Mouse (Mus musculus) midbrain, embryonic 12.5 days (tissue): Measurements from ENCODE around the gene Serpinf1. TPM values are rescaled to one million over a fixed set of nuclear protein-coding genes. Genes with fewer than 3 reads are reported as not detected.
"Not testable (repeated sequence)": the region's sequence is repeated elsewhere in the genome, so short reads cannot be mapped to it uniquely, and the experiment has no call there.

Source experiments
- ATAC-seq: fragments of 200-750 bp; cut with Nextera tagmentation; 2 replicates; pipeline ENCODE4 v1.8.0; 2017; ENCODE audit warnings: low read depth, moderate TSS enrichment, moderate library complexity; ENCODE audit not compliant: low FRiP score
- H3K27ac ChIP-seq: fragments of 300-500 bp; sonication (generic); replicated peaks from 2 replicates; pipeline ENCODE4 v1.5.1; 2016; ENCODE audit warnings: mild to moderate bottlenecking
- H3K27me3 ChIP-seq: fragments of 300-500 bp; sonication (generic); 2 replicates; pipeline ENCODE4 v1.6.1; 2016; ENCODE audit warnings: mild to moderate bottlenecking
- H3K36me3 ChIP-seq: fragments of 300-500 bp; sonication (generic); 2 replicates; pipeline ENCODE4 v1.6.1; 2016
- H3K4me1 ChIP-seq: fragments of 300-500 bp; sonication (generic); 2 replicates; pipeline ENCODE4 v1.6.1; 2016
- H3K4me2 ChIP-seq: fragments of 300-500 bp; sonication (generic); replicated peaks from 2 replicates; pipeline ENCODE4 v1.6.1; 2016; ENCODE audit warnings: mild to moderate bottlenecking, moderate library complexity
- H3K4me3 ChIP-seq: fragments of 300-500 bp; sonication (generic); 2 replicates; pipeline ENCODE4 v1.5.1; 2016; ENCODE audit warnings: mild to moderate bottlenecking
- H3K9ac ChIP-seq: fragments of 300-500 bp; sonication (generic); replicated peaks from 2 replicates; pipeline ENCODE4 v1.6.1; 2016; ENCODE audit warnings: mild to moderate bottlenecking, moderate library complexity
- H3K9me3 ChIP-seq: fragments of 300-500 bp; sonication (generic); 2 replicates; pipeline ENCODE4 v1.6.1; 2016; ENCODE audit warnings: mild to moderate bottlenecking
- WGBS: fragments of 180-500 bp; shearing (Covaris S2); methylation state at CpG from one replicate; pipeline ENCODE4 v1.1.7; 2016; 5-methylcytosine and 5-hydroxymethylcytosine counted together
- polyA plus RNA-seq: library from polyadenylated mRNA; unstranded; fragments of >200 nt; fragmentation: Nextera tagmentation; extraction: Ambion mirVana; gene quantifications from 2 replicates; pipeline ENCODE4 v1.2.1, GENCODE M21; 2016

Gene Serpinf1
- polyA plus RNA-seq, 1 experiment from 2014 or later: 73.3 TPM

- under 1% methylated on average over 28 of the region's 30 CpGs for WGBS
- Histone ChIP-seq H3K27ac (peak overlapping the region; percentile 31; the same call in 1 of the 2 replicates), H3K9ac (peak overlapping the region; percentile 73), H3K9me3 (no peaks in the 10 kb centered on the region), H3K27me3 (no peaks in the 10 kb centered on the region), H3K36me3 (peaks cover 11% of the 10 kb centered on the region), H3K4me1 (peaks cover 29% of the 10 kb centered on the region), H3K4me3 (peak overlapping the region; percentile 67), H3K4me2 (peak overlapping the region; percentile 80)
- peak; percentile 7; the same call in 1 of the 2 replicates for ATAC-seq
Measured at GRCm38 (mm10) chr11:75461743-75462252, 39.3 kb upstream of the Serpinf1 start.

GRCm38 (mm10) chr11:75460844-75461742 lies 38.6 kb upstream of the Serpinf1 start, which contains the start of gene Tlcd2:
Gene Tlcd2 (plus strand): TSS chr11:75461715.
- peak within 1 kb of the TSS; percentile 71 for H3K27ac ChIP-seq
- peaks cover 29% of the 10 kb centered on the region for H3K4me1 ChIP-seq
- H3K4me2 ChIP-seq: peak within 1 kb of the TSS; percentile 80
- WGBS: under 1% methylated on average over 46 of the region's 46 CpGs
- no peaks in the 10 kb centered on the region for H3K27me3 ChIP-seq
- no peaks in the 10 kb centered on the region for H3K9me3 ChIP-seq
- peak within 1 kb of the TSS; percentile 73 for H3K9ac ChIP-seq
- peak within 1 kb of the TSS; percentile 67 for H3K4me3 ChIP-seq
- peak; percentile 96 for ATAC-seq
- H3K36me3 ChIP-seq: peaks cover 11% of the 10 kb centered on the region

- H3K27me3 ChIP-seq: no peaks in the 10 kb centered on the region
- peak overlapping the region; percentile 67 for H3K4me3 ChIP-seq
- no peak for ATAC-seq
- H3K36me3 ChIP-seq: peaks cover 5% of the 10 kb centered on the region; the same call in 1 of the 2 replicates
- peak overlapping the region; percentile 71 for H3K27ac ChIP-seq
- no peaks in the 10 kb centered on the region for H3K9me3 ChIP-seq
- peak overlapping the region; percentile 80 for H3K4me2 ChIP-seq
- WGBS: 3% methylated on average over 19 of the region's 19 CpGs
- peaks cover 29% of the 10 kb centered on the region for H3K4me1 ChIP-seq
- H3K9ac ChIP-seq: peak overlapping the region; percentile 52
Measured at GRCm38 (mm10) chr11:75460103-75460843, 37.8 kb upstream of the Serpinf1 start.

- Histone ChIP-seq H3K9me3 (no peaks in the 10 kb centered on the region), H3K9ac (no peak overlapping the region; the same call in 1 of the 2 replicates), H3K27me3 (no peaks in the 10 kb centered on the region), H3K4me3 (0 out of 2 replicates have a peak overlapping the region, but pooled peaks have one; percentile 67), H3K4me1 (peaks cover 34% of the 10 kb centered on the region), H3K27ac (peak overlapping the region; percentile 71; the same call in 1 of the 2 replicates), H3K4me2 (peak overlapping the region; percentile 80), H3K36me3 (peaks cover 3% of the 10 kb centered on the region; the same call in 1 of the 2 replicates)
- WGBS: 27% methylated on average over 5 of the region's 5 CpGs
- ATAC-seq: no peak
Measured at GRCm38 (mm10) chr11:75459751-75460102, 37.2 kb upstream of the Serpinf1 start.

- 84% methylated on average over 5 of the region's 5 CpGs for WGBS
- H3K36me3 ChIP-seq: no peaks in the 10 kb centered on the region
- H3K4me2 ChIP-seq: peak overlapping the region; percentile 80; the same call in 1 of the 2 replicates
- H3K9me3 ChIP-seq: no peaks in the 10 kb centered on the region
- ATAC-seq: no peak
- 0 out of 2 replicates have a peak overlapping the region, but pooled peaks have one; percentile 71 for H3K27ac ChIP-seq
- no peak overlapping the region for H3K4me3 ChIP-seq
- no peak overlapping the region for H3K9ac ChIP-seq
- H3K4me1 ChIP-seq: peaks cover 36% of the 10 kb centered on the region
- no peaks in the 10 kb centered on the region for H3K27me3 ChIP-seq
Measured at GRCm38 (mm10) chr11:75459141-75459711, 36.7 kb upstream of the Serpinf1 start.

DNA sequence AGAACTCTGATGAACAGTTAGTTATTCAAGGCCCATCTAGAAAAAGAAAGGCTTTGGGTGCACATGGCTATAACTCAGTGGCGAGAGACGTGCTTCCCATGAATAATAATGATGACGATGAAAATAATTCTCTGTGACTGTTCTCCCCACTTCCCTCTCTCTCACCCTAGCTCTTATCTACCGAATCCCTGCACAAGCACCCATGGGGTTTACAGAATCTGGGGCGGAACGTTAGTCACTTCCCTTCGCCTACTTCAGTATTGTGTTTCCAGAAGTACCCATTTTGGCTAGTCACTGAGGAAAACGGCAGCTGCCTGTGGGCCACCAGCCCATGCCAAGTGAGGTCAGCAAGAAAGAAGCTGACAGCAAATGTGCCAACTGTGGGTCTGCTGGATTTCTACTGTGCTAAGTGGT lies 36.1 kb upstream of the Serpinf1 start:
- WGBS: 81% methylated on average over 8 of the region's 8 CpGs
- H3K9ac ChIP-seq: no peak overlapping the region
- ATAC-seq: no peak
- H3K4me2 ChIP-seq: no peak overlapping the region
- H3K9me3 ChIP-seq: no peaks in the 10 kb centered on the region
- no peak overlapping the region for H3K27ac ChIP-seq
- peaks cover 4% of the 10 kb centered on the region for H3K27me3 ChIP-seq
- peaks cover 42% of the 10 kb centered on the region for H3K4me1 ChIP-seq
- H3K4me3 ChIP-seq: no peak overlapping the region
- H3K36me3 ChIP-seq: no peaks in the 10 kb centered on the region

DNA sequence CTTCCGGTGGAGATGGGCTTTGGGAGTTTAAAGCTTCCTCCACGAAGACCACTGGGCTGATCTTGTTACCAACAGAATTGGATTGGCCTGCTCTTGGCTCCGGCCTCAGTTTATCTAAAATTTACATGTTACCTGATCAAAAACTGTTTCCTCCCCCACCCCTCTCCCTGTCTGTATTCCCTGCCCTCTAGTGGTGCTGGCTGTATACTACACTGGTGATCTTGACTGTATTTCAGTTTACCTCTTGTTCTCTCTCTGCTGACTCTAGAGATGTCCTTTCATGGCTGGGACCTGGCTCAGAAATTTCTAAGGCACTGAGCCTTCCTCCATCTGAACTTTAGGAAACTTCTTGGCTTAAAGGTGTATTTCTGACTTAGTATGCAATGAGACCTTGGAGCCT lies 35.7 kb upstream of the Serpinf1 start:
- no peak overlapping the region for H3K27ac ChIP-seq
- H3K4me1 ChIP-seq: peaks cover 46% of the 10 kb centered on the region
- no peak overlapping the region for H3K9ac ChIP-seq
- whole genome bisulfite sequencing: 29% methylated on average over 3 of the region's 3 CpGs
- no peak for ATAC-seq
- no peak overlapping the region for H3K4me2 ChIP-seq
- H3K4me3 ChIP-seq: no peak overlapping the region
- no peaks in the 10 kb centered on the region for H3K9me3 ChIP-seq
- peaks cover 8% of the 10 kb centered on the region for H3K27me3 ChIP-seq
- H3K36me3 ChIP-seq: no peaks in the 10 kb centered on the region

GRCm38 (mm10) chr11:75456440-75456871 lies 34.0 kb upstream of the Serpinf1 start:
- H3K4me3 ChIP-seq: no peak overlapping the region
- no peaks in the 10 kb centered on the region; the same call in 1 of the 2 replicates for H3K36me3 ChIP-seq
- no peak for ATAC-seq
- no peak overlapping the region for H3K4me2 ChIP-seq
- no peak overlapping the region for H3K9ac ChIP-seq
- H3K9me3 ChIP-seq: no peaks in the 10 kb centered on the region
- H3K4me1 ChIP-seq: peaks cover 30% of the 10 kb centered on the region
- WGBS: 83% methylated on average over 7 of the region's 7 CpGs
- peaks cover 8% of the 10 kb centered on the region for H3K27me3 ChIP-seq
- H3K27ac ChIP-seq: no peak overlapping the region

GRCm38 (mm10) chr11:75455971-75456370 lies 33.5 kb upstream of the Serpinf1 start:
- not testable (repeated sequence) for H3K27me3 ChIP-seq, H3K4me3 ChIP-seq, H3K9ac ChIP-seq, ATAC-seq, H3K9me3 ChIP-seq, H3K4me2 ChIP-seq, H3K36me3 ChIP-seq, H3K27ac ChIP-seq
- 92% methylated on average over 2 of the region's 2 CpGs for WGBS
- H3K4me1 ChIP-seq: peaks cover 30% of the 10 kb centered on the region

- WGBS: 83% methylated on average over 10 of the region's 10 CpGs
Measured at GRCm38 (mm10) chr11:75455041-75455736, 32.7 kb upstream of the Serpinf1 start.

More at GRCm38 (mm10) chr11:75455041-75455736, 32.7 kb upstream of the Serpinf1 start:
- ATAC-seq: no peak
- H3K4me1 ChIP-seq: peaks cover 26% of the 10 kb centered on the region
- H3K4me3 ChIP-seq: peak overlapping the region; percentile 61
- peak overlapping the region; percentile 67 for H3K9ac ChIP-seq
- H3K4me2 ChIP-seq: peak overlapping the region; percentile 93
- H3K36me3 ChIP-seq: no peaks in the 10 kb centered on the region; the same call in none of the 2 replicates
- peaks cover 8% of the 10 kb centered on the region for H3K27me3 ChIP-seq
- no peaks in the 10 kb centered on the region for H3K9me3 ChIP-seq
- peak overlapping the region; percentile 12 for H3K27ac ChIP-seq
